Mouse (Mus musculus) liver, embryonic 14.5 days (tissue): ENCODE results near the gene Cspg4.

Source experiments
- CTCF ChIP-seq: IDR thresholded peaks from 2 replicates; pipeline ENCODE4 v1.5.1; 2016; ENCODE audit warnings: antibody characterized with exemption, low read depth, control low read depth
- EP300 ChIP-seq: IDR thresholded peaks from 2 replicates; pipeline ENCODE4 v1.6.1; 2016; ENCODE audit warnings: antibody characterized with exemption, low read depth

DNA sequence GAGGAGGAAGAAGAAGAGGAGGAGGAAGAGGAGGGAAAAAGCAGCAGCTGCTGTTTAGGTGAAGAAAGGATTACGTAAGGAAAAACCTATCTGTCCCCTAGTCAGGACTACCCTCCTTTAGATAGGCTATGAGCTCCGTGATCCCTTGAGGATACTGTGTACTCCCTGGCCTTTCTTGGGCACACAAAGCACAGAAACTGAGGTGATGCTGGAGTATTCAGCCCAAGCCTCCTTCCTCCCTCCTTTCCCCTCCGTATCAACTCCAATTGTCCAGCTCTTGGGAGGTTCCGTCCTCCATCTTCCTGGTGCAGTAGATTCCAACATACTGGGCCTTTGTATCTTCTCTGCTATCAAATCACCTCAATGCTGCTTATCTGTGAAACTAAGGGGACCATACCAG lies 57.9 kb downstream of the Cspg4 start:
- TF ChIP-seq CTCF (no peak), EP300 (no peak)
